Mouse (Mus musculus) c-Kit-negative CD71-positive TER-119-positive erythroid progenitor cells, embryonic 14.5 days (primary cell): ENCODE results near the gene Fnbp4.
A peak's percentile ranks its signal among the peaks of the same experiment; 100 is the strongest.

ENCODE experiments used
- DNase-seq: peaks from one replicate; pipeline ENCODE4 v3.0.0-alpha.2; 2013; ENCODE audit warnings: low read depth, low spot score

Fnbp4 gene

DNA sequence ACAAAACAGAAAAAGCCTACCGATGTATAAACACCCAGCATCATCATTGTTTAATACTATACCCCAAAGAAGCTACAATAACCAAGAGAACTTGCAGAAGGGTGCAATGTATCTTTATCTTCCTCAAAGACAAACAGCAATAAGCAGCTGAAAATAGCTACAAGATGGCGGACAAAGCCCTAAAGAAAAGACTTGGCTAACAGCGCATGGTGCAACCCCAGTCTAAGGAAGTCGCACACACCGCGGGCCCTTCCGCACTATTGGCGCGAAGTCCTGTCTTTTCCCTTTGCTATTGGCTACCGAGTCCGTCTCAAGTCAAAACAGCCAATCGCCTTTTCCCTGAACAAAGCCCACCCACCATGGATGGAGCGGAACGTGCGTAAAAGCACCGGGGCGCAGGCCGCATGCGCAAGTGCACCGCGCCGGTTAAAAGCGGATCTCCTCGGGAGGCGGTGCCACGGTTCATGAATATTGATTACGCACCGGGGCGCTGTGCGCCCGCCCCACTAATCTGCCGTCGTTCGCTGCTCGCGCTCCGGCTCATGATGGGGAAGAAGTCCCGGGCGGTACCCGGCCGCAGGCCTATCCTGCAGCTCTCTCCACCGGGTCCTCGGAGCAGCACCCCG lies at the start of gene Fnbp4:
Gene Fnbp4, plus strand, starts transcription at position 318 of the 626 bp plus-strand sequence.
- DNase-seq = peak; percentile 97

DNA sequence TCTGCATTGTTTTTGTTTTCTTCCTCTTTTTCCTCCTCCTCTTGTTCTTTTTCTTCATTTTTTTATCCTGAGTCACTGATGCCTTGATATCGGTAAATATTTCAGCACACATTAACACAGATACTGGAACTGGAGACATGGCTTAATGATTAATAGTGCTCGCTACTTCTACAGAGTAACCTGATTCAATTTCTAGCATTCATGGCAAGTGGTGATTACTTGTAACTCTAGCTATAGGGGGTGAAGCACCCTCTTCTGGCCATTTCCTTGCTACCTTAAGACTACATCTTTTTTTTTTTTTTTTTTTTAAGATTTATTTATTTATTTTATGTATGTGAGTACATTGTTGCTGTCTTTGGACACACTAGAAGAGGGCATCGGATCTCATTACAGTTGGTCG lies 44.2 kb upstream of the Fnbp4 start:
- DNase-seq = no peak

DNA sequence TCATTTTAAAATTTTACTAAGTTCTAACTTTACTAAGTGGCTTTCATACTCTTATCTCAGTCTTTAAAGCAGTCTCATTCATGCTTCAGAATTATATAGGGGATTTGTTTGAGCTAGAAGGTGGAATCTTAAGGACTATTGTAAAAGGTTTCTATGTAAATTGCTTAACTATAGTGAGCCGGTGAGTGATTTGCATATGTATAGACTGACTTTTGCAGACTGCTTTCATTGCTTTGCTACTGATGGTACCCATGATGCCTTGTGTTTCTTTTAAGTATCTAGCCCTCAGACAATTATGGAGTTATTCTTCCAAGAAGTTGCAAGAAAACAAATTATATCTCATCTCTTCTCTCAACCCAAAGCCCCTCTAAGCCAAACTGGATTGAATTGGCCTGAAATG lies 36.6 kb upstream of the Fnbp4 start:
- no peak for DNase-seq

DNA sequence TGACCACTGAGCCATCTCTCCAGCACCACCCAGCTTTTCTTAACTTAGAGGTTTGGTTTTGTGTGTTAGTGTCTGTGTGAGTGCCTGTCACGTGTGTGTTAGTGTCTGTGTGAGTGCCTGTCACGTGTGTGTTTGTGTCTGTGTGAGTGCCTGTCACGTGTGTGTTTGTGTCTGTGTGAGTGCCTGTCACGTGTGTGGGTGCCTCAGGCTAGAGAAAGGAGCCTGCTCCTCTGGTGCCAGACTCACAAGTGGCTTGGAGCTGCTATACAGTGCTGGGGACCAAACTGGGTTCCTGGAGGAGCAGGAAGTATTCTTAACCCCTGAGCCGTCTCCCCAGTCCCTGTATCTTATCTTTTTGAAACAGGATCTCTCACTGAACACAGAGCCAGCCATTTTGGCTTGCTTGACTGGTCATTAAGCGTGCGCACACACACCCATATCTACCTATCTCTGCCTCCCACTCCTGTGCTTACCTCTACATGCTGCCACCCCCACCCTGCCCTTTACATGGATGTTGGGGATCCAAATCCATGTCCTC lies 29.5 kb upstream of the Fnbp4 start:
- DNase-seq = peak; percentile 50

DNA sequence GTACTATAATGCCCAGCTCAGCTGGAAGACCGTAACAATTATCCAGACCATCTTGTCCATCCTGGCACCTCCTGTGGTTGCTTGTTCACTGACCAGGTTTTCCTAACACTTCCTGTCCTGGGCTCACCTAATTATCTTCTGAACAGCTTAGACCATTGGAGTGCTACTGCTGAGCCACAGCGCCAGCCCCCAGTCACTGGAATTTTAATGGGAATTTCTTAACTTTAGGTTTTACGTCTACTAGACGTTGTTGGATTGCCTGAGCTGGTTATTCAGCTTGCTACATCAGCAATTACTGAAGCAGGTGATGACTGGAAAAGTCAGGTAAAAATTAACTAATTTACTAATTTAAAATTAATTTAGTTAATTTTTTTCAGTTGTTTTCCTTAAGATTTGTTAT lies 27.8 kb upstream of the Fnbp4 start:
- no peak for DNase-seq

DNA sequence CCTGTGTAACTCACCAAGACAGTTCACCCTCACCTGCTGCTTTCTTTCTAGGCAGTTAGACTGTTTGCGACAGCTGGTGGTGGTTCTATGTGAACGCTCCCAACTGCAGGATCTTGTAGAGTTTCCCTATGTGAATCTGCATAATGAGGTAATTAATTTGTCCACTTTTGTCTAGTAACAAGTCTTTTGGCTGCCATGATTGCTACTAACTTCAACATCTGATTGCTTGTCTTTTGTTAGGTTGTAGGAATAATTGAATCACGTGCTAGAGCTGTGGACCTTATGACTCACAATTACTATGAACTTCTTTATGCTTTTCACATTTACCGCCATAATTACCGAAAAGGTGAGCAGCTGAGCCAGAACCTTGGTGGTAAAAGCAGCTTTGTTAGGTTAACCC lies 27.2 kb upstream of the Fnbp4 start:
- DNase-seq = no peak

DNA sequence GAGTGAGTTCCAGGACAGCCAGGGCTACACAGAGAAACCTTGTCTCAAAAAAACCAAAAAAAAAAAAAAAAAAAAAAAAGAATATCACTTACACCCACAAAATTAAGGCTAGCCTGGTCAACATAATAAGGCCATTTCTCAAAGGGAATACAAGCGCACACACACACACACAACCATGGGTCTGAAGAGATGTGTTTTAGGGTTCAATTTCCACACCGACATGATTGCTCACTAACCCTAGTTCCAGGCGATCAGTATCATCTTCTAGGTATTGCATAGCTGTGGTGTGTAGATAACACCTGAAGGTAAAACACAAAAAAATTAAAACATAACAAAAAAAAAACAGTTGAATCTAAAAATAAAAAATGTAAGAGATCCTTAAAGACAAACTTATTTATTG lies 18.4 kb upstream of the Fnbp4 start:
- no peak for DNase-seq

DNA sequence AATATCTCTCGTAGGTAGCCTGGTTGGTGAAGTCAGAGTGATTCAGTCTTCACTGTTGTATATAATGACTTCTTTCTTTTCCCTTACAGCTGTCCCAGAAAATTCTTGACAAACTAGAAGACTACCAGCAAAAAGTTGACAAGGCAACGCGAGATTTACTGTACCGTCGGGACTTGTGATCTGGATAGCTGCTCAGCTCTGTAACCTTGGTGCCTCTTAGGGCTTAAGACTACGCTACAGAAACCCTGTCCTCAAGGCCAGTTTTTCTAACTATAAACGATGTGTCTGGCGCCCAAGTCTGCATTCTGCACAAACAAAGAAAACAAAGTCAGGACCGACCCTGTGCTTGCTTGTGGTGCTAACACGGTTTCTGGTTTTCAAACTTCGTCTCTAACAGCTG lies 9.8 kb upstream of the Fnbp4 start:
- no peak for DNase-seq

DNA sequence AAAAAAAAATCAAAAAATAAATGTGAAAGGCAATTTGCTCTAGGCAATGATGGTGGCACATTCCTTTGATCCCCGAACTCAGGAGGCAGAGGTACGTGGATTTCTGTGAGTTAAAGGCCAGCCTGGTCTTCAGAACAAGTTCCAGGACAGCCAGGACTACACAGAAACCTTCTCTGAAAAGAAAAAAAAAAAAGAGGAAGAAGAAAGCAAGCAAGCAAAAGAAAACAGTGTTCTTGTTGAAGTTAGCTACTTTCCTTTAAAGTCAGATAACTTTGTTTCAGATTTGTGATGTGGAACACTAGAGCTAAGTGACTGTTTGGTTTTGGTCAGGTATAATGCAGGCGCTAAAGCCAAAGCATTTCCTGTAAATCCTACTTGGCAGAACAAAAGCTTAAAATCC lies 6.4 kb upstream of the Fnbp4 start:
- DNase-seq = no peak

DNA sequence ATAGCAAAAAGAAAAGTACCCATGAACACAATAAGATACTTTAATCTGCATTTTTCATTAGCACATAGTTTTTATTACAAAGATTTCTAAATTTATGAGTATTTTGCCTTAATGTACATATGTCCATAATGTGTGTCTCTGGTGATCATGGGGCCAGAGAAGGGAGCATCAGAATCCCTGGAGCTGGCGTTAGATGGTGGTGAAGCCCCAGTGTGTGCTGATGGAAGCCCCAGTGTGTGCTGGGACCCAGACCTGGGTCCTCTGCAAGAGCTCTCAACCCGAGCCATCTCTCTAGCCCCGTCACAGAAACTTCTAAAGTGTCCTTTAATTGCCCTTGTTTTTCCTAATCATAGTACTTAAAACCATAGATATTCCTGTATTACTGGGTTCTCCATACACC lies 5.8 kb upstream of the Fnbp4 start:
- DNase-seq = no peak

DNA sequence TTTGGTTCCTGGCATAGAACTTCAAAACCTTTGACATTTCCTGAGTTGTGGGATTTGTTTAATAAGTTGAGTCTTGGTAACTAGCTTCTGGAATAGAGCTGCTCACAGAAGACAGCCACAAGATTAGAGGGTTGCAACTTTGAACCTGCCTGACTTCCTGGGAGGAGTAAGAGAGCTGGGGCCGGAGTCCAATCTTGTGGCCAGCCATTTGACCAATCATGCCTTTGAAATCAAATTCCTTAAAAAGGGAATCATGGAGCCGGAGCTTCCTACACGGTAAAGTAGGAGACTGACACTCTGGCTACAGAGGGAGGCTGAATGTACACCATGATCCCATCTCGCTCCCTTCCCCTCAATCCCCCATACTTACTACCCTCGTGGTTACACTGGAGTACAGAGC lies 5.2 kb upstream of the Fnbp4 start:
- no peak for DNase-seq

DNA sequence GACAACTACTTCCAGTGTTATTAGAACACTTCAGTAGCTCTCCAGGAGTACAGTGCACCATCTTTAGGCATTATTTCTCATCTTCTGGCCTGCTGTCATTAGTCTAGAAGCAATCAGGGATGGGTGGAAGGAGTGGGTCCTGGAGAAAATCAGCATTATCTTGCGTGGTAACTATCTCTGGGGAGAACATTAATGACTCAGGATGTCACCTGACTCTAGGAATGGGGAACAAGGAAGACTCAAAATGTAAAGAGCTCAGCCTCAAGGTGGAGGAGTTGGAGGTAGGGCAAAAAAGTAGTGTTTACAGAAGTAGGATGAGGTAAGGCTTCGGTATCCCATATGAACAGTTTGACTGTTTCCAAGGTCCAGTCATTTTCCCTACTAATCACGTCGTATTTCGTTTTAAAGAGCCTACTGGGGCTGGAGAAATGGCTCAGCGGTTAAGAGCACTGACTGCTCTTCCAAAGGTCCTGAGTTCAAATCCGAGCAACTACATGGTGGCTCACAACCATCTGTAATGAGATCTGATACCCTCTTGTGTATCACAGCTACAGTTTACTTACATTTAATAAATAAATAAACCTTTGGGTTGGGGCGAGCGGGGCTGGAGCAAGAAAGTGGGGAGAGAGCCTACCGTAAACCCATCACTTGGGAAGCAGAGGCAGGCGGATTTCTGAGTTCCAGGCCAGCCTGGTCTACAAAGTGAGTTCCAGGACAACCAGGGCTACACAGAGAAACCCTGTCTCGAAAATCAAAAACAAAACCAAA lies 701 bp upstream of the Fnbp4 start:
- DNase-seq = no peak

DNA sequence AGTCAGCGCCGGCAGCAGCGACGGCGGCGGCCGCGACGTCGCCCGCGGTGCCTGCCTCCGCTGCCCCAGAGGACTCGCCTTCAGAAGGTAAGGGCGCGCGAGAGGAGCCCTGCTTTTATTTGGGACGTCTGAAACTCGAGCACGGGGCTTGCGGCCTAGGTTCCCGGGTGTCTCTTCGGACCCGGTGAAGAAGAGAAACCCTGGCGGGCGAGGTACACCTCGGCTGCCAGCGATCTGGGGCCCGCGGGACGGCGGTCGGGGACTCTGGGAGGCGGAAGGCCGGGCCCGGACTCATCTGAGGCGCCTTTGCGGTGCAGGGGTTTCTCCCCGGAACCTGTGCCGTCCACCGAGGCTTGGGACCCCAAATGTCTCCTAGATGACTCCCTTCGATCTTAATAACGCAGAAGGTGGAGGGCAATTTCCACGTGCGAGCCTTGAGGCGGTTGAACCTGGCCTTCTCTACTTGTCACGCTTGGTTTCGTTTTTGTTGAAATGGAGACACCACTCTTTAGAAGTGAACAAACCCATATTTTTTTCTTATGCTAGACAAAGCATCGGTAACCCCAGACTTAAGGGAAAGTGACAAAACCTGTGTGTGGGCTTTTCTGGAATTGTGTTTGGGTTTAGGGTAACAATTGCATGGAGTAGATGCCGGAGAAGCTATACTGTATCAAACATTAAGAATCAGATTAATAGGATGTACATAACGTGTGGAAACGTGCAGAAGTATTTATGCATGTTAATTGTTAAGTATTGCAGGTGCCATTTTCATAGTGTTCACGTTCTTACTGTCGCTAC lies 769 bp downstream of the Fnbp4 start:
- peak; percentile 12 for DNase-seq

DNA sequence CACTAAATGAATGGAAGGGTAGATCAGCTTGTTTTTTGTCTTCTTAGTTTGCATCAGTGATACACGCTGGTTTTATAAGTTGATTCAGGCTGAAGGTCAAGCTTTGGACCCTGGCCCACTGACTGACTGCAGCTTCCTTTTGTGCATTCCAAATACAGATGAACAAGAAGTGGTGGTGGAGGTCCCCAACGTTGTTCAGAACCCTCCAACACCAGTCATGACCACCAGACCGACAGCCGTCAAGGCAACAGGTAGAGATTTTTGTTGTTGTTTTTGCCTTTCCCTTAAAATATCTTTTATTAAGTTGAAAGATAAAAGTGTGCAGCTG lies 1.3 kb downstream of the Fnbp4 start:
- peak; percentile 12 for DNase-seq

DNA sequence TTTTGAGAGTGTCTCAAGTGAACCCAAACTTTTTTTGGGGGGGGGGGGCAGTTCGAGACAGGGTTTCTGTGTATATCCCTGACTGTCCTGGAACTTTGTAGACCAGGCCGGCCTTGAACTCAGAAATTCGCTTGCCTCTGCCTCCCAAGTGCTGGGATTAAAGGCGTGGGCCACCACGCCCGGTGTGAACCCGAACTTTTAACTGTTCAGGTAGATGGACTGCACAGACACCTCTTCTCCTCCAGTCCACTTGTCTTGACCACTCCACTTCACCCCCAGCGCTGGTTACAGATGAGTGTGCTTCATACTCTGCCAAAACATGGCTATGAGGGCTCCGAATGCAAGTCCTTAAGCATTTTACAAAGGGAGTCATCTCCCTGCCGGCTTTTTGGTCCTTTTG lies 2.0 kb downstream of the Fnbp4 start:
- DNase-seq = no peak

DNA sequence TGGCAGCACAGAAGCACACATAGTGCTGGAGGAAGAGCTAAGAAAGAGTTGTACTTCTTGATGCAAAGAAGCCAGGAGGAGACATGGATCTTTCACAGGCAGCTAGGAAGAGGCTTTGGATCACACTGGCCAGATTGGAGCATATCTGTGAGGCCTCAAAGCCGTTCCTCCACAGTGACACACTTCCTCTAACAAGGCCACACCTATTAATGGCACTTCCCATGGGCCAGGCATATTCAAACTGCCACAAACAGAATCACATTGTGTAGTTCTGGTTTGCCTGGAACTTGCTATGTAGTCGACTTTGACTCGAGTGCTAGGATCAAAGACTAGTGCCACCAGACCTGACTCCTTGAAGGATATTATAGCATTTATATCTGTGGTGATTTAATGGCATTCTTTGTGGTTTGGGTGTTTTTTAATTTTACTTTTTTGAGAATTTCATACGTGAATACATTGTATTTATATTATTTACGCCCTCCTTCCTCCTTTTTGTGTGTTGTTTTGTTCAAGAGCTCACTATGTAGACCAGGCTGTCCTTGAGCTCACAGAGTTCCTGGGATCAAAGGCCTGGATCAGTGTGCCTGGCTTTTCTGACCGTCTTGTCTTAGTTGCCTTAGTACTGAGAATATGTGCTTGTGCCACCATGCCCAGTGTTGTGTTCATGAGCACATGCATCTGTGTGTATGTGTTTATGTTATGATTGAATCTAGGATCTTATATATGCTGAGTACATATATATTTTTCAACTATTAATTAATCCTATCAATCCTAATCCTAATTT lies 4.7 kb downstream of the Fnbp4 start:
- DNase-seq = no peak

DNA sequence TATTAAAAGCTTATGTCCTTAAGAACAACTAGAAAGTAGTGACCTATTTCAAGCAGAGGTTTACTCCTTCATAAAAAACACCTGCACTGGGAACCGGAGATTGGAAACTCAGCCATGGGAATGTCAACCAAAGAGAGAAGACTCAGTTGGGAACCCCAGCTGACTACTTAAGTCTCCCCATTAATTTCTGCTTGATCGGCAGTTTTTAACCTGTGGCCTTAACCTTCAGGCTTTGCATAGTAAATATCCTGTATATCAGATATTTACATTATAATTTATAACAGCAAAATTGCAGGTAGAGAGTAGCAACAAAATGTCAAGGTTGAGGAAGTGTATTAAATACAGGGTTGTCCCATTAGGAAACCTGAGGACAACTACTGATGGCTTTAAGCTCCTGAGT lies 8.4 kb downstream of the Fnbp4 start:
- DNase-seq = no peak

DNA sequence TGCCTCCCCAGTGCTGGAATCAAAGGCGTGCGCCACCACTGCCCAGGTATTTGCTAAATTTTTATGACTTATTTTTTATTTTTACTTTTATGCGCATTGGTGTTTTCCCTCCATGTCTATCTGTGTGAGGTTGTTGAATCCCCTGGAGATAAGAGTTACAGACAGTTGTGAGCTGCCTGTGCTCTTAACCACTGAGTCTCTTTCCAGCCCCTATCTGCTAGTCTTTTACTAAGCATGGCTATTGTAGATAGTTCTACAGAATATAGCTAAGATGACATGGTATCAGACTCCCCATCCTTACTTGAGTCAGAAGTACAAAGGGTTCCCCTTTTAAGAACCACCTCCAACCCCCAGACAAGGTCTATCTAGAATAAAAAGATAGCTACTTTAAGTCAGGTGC lies 9.0 kb downstream of the Fnbp4 start:
- no peak for DNase-seq

DNA sequence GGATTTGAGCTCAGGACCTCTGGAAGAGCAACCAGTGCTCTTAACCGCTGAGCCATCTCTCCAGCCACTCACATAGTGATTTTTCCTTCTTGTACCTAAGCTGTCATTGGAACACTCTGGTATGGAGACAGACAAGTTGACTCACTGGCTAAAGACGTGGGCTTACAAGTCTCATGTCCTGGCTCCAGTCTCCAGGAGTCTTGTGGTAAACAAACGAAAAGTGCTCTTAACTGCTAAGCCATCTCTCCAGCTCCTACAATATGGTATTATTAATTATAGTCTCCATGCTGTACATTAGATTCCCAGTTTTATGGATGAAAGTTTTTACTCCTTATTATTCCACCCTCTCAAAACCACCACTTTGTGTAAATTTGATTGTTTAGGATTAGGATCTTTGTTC lies 20.0 kb downstream of the Fnbp4 start:
- no peak for DNase-seq

DNA sequence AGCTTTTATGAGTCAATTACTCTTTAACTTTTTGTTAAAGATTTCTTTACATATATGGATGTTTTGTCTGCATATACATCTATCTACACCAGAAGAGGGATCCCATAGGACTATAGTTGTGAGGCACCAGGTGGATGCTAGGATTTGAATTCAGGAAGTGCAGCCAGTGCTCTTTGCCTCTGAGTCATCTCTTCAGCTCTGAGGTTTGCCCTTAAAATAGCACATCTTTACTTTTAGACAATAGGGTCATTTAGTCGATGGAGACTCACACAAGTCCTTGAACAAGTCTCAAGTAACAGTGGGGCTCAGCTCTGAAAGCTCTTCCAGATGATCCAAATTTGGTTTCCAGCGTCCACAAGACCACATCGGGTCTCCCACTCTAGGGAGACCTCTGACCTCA lies 36.2 kb downstream of the Fnbp4 start:
- DNase-seq = no peak

DNA sequence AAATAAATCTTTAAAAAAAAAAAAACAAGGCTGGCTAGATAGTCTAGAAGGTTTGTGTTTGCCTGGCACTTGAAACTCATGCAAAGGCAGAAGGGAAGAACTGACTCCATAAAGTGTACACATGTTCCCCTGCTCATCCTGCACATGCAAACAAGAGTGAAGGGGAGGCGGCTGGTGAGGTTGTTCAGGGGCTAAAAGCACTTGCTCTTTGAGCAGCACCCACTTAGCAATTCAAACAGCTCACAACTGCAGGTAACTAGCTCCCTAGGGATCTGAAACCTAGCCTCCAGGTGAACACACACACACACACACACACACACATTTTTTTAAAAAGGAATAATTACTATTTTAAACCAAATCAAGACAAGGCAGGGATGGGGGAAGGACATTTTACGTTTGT lies 36.8 kb downstream of the Fnbp4 start:
- no peak for DNase-seq

DNA sequence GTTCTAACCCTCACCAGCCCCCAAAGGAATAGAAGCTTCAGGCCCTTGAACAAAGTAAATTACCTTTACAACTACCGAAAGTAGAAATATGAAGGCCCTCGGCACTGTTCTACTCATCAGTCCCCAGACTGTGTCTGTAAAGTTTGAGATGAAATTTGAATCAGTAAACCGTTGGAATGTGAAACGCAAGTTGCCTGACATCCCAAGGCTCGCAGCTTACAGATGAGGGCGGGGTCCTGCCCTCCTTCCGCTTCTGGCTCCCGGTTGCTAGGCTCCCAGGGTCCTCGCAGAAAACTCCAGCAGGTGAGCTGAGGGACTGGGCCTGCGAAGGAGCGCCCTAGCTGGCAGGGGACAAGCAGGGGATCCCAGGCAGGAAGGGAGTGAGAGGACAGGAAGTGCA lies 37.3 kb downstream of the Fnbp4 start, which contains the start of gene Agbl2:
Gene Agbl2, plus strand, starts transcription at position 270 of the 400 bp plus-strand sequence.
- DNase-seq = no peak
